Mouse (Mus musculus) E14TG2a.4 (cell line): ENCODE results near the gene Aff1.

ENCODE experiments used
- H3K27me3 ChIP-seq: 2 replicates; pipeline ENCODE4 v1.6.1; 2014; ENCODE audit warnings: low read length, control low read depth; ENCODE audit not compliant: insufficient read depth
- H3K36me3 ChIP-seq: 2 replicates; pipeline ENCODE4 v1.6.1; 2014; ENCODE audit warnings: low read length, control low read depth; ENCODE audit not compliant: insufficient read depth
- H3K4me1 ChIP-seq: replicated peaks from 2 replicates; pipeline ENCODE4 v1.6.1; 2014; ENCODE audit warnings: low read depth, low read length, control low read depth
- H3K4me3 ChIP-seq: replicated peaks from 2 replicates; pipeline ENCODE4 v1.5.1; 2014; ENCODE audit warnings: mild to moderate bottlenecking, low read length
- H3K9me3 ChIP-seq: 2 replicates; pipeline ENCODE4 v1.6.1; 2014; ENCODE audit warnings: low read length, control low read depth
- CTCF ChIP-seq: conservative IDR thresholded peaks from 2 replicates; pipeline ENCODE4 v1.5.1; 2014; ENCODE audit warnings: low read length
- NANOG ChIP-seq: IDR thresholded peaks from 2 replicates; pipeline ENCODE4 v1.6.1; 2014; ENCODE audit warnings: borderline replicate concordance, low read length, mixed read lengths
- POU5F1 ChIP-seq: IDR thresholded peaks from 2 replicates; pipeline ENCODE4 v1.6.1; 2014; ENCODE audit warnings: low read length, borderline replicate concordance

The Aff1 gene

DNA sequence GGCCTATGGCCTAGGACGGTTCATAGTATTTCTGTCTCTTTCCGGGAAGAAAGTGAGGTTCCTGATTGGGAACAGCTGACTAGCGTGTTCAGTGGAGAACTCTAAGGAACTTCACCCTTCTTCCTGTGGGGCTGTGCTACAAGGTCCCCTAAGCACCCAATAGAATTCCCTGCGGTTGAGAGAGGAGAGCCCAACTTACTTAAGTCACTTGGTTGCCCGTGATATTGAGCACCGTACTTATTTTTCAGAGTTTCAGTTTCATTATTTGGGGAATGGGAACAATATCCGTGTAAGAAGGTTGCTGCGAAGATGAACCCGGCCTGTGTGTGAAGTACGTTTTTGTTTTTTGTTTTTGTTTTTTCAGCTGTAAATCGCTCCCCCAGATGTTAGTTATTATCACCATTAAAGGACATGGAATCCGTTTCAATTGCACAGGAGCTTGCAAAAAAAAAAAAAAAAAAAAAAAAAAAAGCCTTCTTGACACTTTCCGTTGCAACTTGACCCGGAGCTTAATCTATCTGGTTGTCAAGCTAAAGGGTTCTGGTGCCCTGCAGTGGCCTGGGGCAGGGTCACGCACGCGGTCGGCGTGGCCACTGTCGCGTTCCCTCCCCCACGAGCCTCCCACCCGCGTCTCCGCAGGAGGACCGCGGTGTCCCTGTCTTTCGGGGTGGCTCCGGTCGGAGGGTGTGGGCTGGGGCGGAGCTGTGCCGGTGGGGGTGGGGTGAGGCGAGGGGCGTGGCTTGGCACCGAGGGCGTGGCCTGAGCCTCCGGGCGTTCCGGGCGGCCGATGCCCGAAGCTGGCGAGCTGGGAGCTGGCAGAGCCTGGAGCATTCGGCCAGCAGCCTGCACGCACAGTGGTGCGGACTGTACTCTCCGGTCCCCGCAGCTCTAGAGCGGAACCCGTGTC, at the start of gene Aff1:
TSS of gene Aff1 (plus strand) at position 751 of the 907 bp plus-strand sequence.
- Histone ChIP-seq H3K4me1 (peaks cover 65% of the 10 kb centered on the region), H3K36me3 (0 out of 2 replicates have a peak, but pooled peaks cover 4% of the 10 kb centered on the region), H3K9me3 (no peaks in the 10 kb centered on the region), H3K27me3 (no peaks in the 10 kb centered on the region), H3K4me3 (peak within 1 kb of the TSS; percentile 95)
- TF ChIP-seq CTCF (no peak), NANOG (no peak), POU5F1 (no peak)

GRCm38 (mm10) chr5:103644167-103644566, 48.0 kb upstream of the Aff1 start:
- TF ChIP-seq POU5F1 = no peak
- TF ChIP-seq CTCF = no peak
- TF ChIP-seq NANOG = no peak
- Histone ChIP-seq H3K4me1 (peaks cover 16% of the 10 kb centered on the region), H3K27me3 (no peaks in the 10 kb centered on the region), H3K9me3 (no peaks in the 10 kb centered on the region), H3K36me3 (no peaks in the 10 kb centered on the region), H3K4me3 (no peak overlapping the region)

- H3K36me3 ChIP-seq = no peaks in the 10 kb centered on the region
- no peak for TF ChIP-seq NANOG
- no peak for TF ChIP-seq POU5F1
- TF ChIP-seq CTCF = no peak
- no peak overlapping the region for H3K4me3 ChIP-seq
- H3K9me3 ChIP-seq = no peaks in the 10 kb centered on the region
- no peaks in the 10 kb centered on the region for H3K27me3 ChIP-seq
- H3K4me1 ChIP-seq = peaks cover 9% of the 10 kb centered on the region
Observed at GRCm38 (mm10) chr5:103647320-103647719, 44.9 kb upstream of the Aff1 start.

GRCm38 (mm10) chr5:103654225-103654624, 37.9 kb upstream of the Aff1 start:
- Histone ChIP-seq H3K4me1 (peaks cover 34% of the 10 kb centered on the region), H3K9me3 (no peaks in the 10 kb centered on the region), H3K27me3 (no peaks in the 10 kb centered on the region), H3K4me3 (no peak overlapping the region), H3K36me3 (no peaks in the 10 kb centered on the region)
- no peak for TF ChIP-seq POU5F1
- TF ChIP-seq NANOG = no peak
- peak; percentile 92 for TF ChIP-seq CTCF

DNA sequence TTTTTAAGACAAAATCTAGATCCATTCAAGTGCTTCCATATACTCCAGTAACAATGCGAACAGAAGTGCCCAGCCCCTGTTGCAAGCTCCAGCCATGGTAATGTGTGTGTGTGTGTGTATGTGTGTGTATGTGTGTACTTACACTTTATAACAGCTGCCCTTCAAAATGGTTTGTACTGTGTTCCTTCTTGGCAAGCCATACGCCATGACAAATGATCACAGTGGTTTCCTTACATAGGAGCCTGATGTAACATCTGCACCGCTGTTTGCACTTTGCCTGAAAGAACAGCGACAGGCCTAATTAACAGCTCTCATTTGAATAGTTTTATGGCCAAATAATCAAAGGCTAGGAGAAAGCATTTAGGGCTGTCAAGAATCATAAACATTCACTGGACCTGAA, 37.4 kb upstream of the Aff1 start:
- TF ChIP-seq NANOG (no peak), POU5F1 (no peak), CTCF (no peak)
- Histone ChIP-seq H3K4me3 (peak overlapping the region; percentile 8), H3K4me1 (peaks cover 34% of the 10 kb centered on the region), H3K36me3 (no peaks in the 10 kb centered on the region), H3K9me3 (no peaks in the 10 kb centered on the region), H3K27me3 (no peaks in the 10 kb centered on the region)

DNA sequence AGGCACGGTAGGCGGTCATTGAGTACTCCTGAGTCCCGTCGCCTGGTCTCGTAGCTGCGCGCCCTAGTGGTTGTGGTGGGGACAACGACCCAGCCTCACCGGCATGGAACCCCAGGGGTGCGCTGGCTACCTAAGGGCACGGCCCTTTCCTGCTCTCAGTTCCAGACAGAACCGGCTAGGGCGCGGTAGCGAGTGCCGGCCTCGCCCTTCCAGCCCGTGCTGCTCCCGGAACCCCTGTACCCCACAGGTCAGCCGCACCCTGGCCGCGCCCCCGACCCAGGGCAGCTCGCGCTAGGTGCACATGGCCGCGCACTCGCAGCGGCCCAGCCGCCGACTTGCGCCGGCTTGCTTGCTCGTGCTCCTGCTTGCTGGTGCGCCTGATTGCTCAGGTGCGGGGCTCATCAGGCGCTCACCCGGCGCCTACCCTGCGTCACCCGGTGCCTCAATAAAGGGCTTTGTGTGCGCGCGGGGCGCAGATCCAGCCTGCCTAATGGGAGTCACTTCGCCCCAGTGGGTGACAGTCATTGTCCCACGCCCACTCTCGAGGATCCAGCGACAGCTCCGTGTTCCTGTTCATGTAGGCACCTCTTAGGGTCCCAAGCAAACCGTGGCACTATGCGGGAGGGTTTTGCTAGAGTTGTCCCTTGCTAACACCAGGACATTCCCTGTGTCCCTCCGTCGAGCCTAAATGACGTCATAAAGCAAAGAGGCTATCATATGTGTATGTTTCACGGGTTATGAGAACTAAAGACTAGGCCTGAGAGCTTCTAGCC, 36.6 kb upstream of the Aff1 start, which contains the start of gene 1700016H13Rik:
TSS of gene 1700016H13Rik (minus strand) at position 665 of the 773 bp plus-strand sequence.
- TF ChIP-seq NANOG = no peak
- TF ChIP-seq CTCF = 0 out of 2 replicates have a peak, but pooled peaks have one; percentile 18
- H3K9me3 ChIP-seq = no peaks in the 10 kb centered on the region
- peak within 1 kb of the TSS; percentile 82 for H3K4me3 ChIP-seq
- H3K27me3 ChIP-seq = peaks cover 3% of the 10 kb centered on the region
- H3K4me1 ChIP-seq = peaks cover 34% of the 10 kb centered on the region
- H3K36me3 ChIP-seq = no peaks in the 10 kb centered on the region

GRCm38 (mm10) chr5:103658921-103659320, 33.3 kb upstream of the Aff1 start:
- Histone ChIP-seq H3K4me3 (no peak overlapping the region), H3K4me1 (peaks cover 28% of the 10 kb centered on the region), H3K9me3 (no peaks in the 10 kb centered on the region), H3K36me3 (no peaks in the 10 kb centered on the region), H3K27me3 (peaks cover 20% of the 10 kb centered on the region)
- TF ChIP-seq POU5F1 = no peak
- TF ChIP-seq NANOG = no peak
- TF ChIP-seq CTCF = peak; percentile 39

DNA sequence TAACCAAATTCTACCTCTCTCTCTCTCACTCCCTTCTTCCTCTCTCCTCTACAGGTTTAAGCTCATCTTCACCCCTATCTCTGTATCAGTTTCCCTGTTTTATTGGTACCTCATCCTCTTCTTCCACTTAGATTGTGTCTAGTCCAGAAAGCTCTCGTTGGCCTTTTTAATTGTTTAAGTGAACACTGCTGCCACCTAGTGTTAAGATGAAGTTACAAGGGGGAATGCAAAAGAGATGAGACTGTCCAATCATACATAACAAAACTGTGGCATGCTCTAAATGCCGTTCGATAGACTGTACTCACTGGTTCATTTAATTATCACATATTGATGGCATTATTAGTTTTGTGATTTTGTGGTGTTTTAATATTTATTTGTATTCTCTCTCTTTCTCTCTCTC, 32.6 kb upstream of the Aff1 start:
- peaks cover 26% of the 10 kb centered on the region for H3K4me1 ChIP-seq
- H3K4me3 ChIP-seq = no peak overlapping the region
- H3K9me3 ChIP-seq = no peaks in the 10 kb centered on the region
- no peaks in the 10 kb centered on the region for H3K36me3 ChIP-seq
- TF ChIP-seq CTCF (peak; percentile 57), NANOG (no peak)
- peaks cover 21% of the 10 kb centered on the region for H3K27me3 ChIP-seq
